Mouse (Mus musculus) heart, embryonic 11.5 days (tissue): ENCODE measurements around the gene Sgsm2. TPM values are rescaled to one million over a fixed set of nuclear protein-coding genes. Genes with fewer than 3 reads are reported as not detected.

ENCODE experiments used
- ATAC-seq: fragments of 200-750 bp; cut with Nextera tagmentation; replicated peaks from 2 replicates; pipeline ENCODE4 v1.8.0; 2017; ENCODE audit warnings: moderate library complexity; ENCODE audit not compliant: insufficient number of reproducible peaks, low FRiP score, low TSS enrichment
- H3K27ac ChIP-seq: fragments of 300-500 bp; sonication (generic); 2 replicates; pipeline ENCODE4 v1.5.1; 2014; ENCODE audit warnings: mild to moderate bottlenecking, low read depth, low read length
- H3K27me3 ChIP-seq: fragments of 300-500 bp; sonication (generic); 2 replicates; pipeline ENCODE4 v1.6.1; 2014; ENCODE audit warnings: mild to moderate bottlenecking, low read length, mixed read lengths; ENCODE audit not compliant: control insufficient read depth, insufficient read depth
- H3K36me3 ChIP-seq: fragments of 300-500 bp; sonication (generic); 2 replicates; pipeline ENCODE4 v1.6.1; 2014; ENCODE audit warnings: mild to moderate bottlenecking, low read length, moderate library complexity, mixed read lengths; ENCODE audit not compliant: control insufficient read depth, insufficient read depth
- H3K4me1 ChIP-seq: fragments of 300-500 bp; sonication (generic); 2 replicates; pipeline ENCODE4 v1.6.1; 2014; ENCODE audit warnings: low read length; ENCODE audit not compliant: control insufficient read depth, insufficient read depth
- H3K4me2 ChIP-seq: fragments of 300-500 bp; sonication (generic); 2 replicates; pipeline ENCODE4 v1.6.1; 2014; ENCODE audit warnings: mild to moderate bottlenecking, moderate library complexity
- H3K4me3 ChIP-seq: fragments of 300-500 bp; sonication (generic); 2 replicates; pipeline ENCODE4 v1.5.1; 2014; ENCODE audit warnings: low read depth, low read length
- H3K9ac ChIP-seq: fragments of 300-500 bp; sonication (generic); 2 replicates; pipeline ENCODE4 v1.6.1; 2014; ENCODE audit warnings: mild to moderate bottlenecking, low read depth, low read length, moderate library complexity
- H3K9me3 ChIP-seq: fragments of 300-500 bp; sonication (generic); replicated peaks from 2 replicates; pipeline ENCODE4 v1.6.1; 2016; ENCODE audit warnings: low read length; ENCODE audit not compliant: control insufficient read depth
- WGBS: fragments of 180-500 bp; shearing (Covaris S2); extraction: QIAGEN DNeasy Blood & Tissue Kit; methylation state at CpG from one replicate; pipeline ENCODE4 v1.1.7; 2014; ENCODE audit not compliant: insufficient replicate concordance; 5-methylcytosine and 5-hydroxymethylcytosine counted together
- polyA plus RNA-seq: library from polyadenylated mRNA; unstranded; fragments of >200 nt; fragmentation: Nextera tagmentation; extraction: Ambion mirVana; gene quantifications from 2 replicates; pipeline ENCODE4 v1.2.1, GENCODE M21; 2014

Gene Sgsm2
- polyA plus RNA-seq, 1 experiment from 2014 or later: 3.9 TPM

GRCm38 (mm10) chr11:74919249-74919648 lies 22.4 kb upstream of the Sgsm2 start:
- peaks cover 9% of the 10 kb centered on the region for H3K36me3 ChIP-seq
- H3K4me1 ChIP-seq: 0 out of 2 replicates have a peak, but pooled peaks cover 7% of the 10 kb centered on the region
- no peak for ATAC-seq
- H3K9ac ChIP-seq: no peak overlapping the region
- no peak overlapping the region for H3K4me2 ChIP-seq
- no peaks in the 10 kb centered on the region for H3K9me3 ChIP-seq
- WGBS: 79% methylated on average over 6 of the region's 6 CpGs
- H3K27me3 ChIP-seq: no peaks in the 10 kb centered on the region
- no peak overlapping the region for H3K4me3 ChIP-seq
- H3K27ac ChIP-seq: no peak overlapping the region

DNA sequence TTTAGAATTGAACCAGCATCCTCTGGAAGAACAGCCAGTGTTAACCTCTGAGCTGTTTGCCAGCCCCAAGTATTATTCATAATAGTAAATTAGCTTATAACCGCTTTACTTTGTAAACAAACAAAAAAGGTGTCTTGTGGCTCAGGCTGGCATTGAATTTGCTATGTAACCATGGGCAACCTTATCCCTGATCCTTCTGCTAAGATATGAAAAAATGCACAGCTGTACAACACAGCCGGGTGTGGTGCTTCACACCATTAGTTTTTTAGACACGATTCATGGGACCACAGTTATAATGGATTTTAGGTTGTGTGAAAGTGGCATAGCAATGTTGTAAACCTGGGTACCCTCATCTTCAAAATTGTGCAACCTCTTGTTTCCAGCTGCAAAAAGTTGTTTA lies 15.6 kb upstream of the Sgsm2 start:
- no peak overlapping the region for H3K9ac ChIP-seq
- no peaks in the 10 kb centered on the region for H3K27me3 ChIP-seq
- no peak overlapping the region for H3K27ac ChIP-seq
- H3K4me1 ChIP-seq: 0 out of 2 replicates have a peak, but pooled peaks cover 7% of the 10 kb centered on the region
- ATAC-seq: no peak
- no peak overlapping the region for H3K4me3 ChIP-seq
- no peaks in the 10 kb centered on the region for H3K9me3 ChIP-seq
- H3K36me3 ChIP-seq: peaks cover 6% of the 10 kb centered on the region
- 88% methylated on average over 3 of the region's 3 CpGs for whole genome bisulfite sequencing
- no peak overlapping the region for H3K4me2 ChIP-seq

GRCm38 (mm10) chr11:74909978-74910377 lies 13.1 kb upstream of the Sgsm2 start:
- Histone ChIP-seq H3K4me1 (no peaks in the 10 kb centered on the region), H3K36me3 (peaks cover 24% of the 10 kb centered on the region), H3K9ac (no peak overlapping the region), H3K4me2 (no peak overlapping the region), H3K27ac (no peak overlapping the region), H3K27me3 (no peaks in the 10 kb centered on the region), H3K9me3 (no peaks in the 10 kb centered on the region), H3K4me3 (no peak overlapping the region)
- 88% methylated on average over 4 of the region's 4 CpGs for WGBS
- no peak for ATAC-seq

GRCm38 (mm10) chr11:74908618-74909399 lies 11.9 kb upstream of the Sgsm2 start:
- H3K9me3 ChIP-seq: no peaks in the 10 kb centered on the region
- no peaks in the 10 kb centered on the region for H3K4me1 ChIP-seq
- 81% methylated on average over 12 of the region's 12 CpGs for WGBS
- peaks cover 24% of the 10 kb centered on the region for H3K36me3 ChIP-seq
- H3K4me2 ChIP-seq: no peak overlapping the region
- no peaks in the 10 kb centered on the region for H3K27me3 ChIP-seq
- no peak for ATAC-seq
- H3K4me3 ChIP-seq: no peak overlapping the region
- no peak overlapping the region for H3K27ac ChIP-seq
- no peak overlapping the region for H3K9ac ChIP-seq

- peaks cover 27% of the 10 kb centered on the region for H3K36me3 ChIP-seq
- WGBS: 93% methylated on average over 6 of the region's 6 CpGs
- no peak for ATAC-seq
- H3K27me3 ChIP-seq: no peaks in the 10 kb centered on the region
- no peaks in the 10 kb centered on the region for H3K9me3 ChIP-seq
- no peak overlapping the region for H3K4me3 ChIP-seq
- no peak overlapping the region for H3K4me2 ChIP-seq
- no peak overlapping the region for H3K9ac ChIP-seq
- H3K4me1 ChIP-seq: no peaks in the 10 kb centered on the region
- H3K27ac ChIP-seq: no peak overlapping the region
These were observed 11.0 kb upstream of the Sgsm2 start for GRCm38 (mm10) chr11:74907850-74908249.

DNA sequence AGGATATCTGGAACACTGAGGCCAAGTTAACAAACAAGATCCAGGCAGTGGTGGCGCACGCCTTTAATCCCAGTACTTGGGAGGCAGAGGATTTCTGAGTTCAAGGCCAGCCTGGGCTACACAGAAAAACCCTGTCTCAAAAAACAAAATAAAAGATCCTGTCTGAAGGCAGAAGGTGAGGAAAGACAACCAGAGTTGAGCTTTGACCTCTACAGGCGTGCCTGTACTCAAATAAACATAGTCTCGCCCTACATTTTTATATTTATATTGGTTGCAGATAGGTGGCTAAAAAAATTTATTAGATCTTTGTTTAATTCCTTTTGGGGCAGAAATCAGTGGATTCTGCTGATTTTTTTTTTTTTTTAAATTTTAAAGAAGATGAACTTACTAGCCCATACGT lies 5.6 kb upstream of the Sgsm2 start:
- Histone ChIP-seq H3K4me1 (peaks cover 5% of the 10 kb centered on the region; the same call in 1 of the 2 replicates), H3K36me3 (peaks cover 40% of the 10 kb centered on the region), H3K4me3 (no peak overlapping the region), H3K27ac (no peak overlapping the region), H3K9ac (no peak overlapping the region), H3K9me3 (no peaks in the 10 kb centered on the region), H3K27me3 (no peaks in the 10 kb centered on the region), H3K4me2 (no peak overlapping the region)
- no peak for ATAC-seq
- WGBS: 87% methylated on average over 5 of the region's 5 CpGs

GRCm38 (mm10) chr11:74901555-74901954 lies 4.7 kb upstream of the Sgsm2 start:
- Histone ChIP-seq H3K27ac (no peak overlapping the region), H3K9ac (no peak overlapping the region), H3K4me1 (peaks cover 5% of the 10 kb centered on the region; the same call in 1 of the 2 replicates), H3K36me3 (peaks cover 32% of the 10 kb centered on the region), H3K4me3 (no peak overlapping the region), H3K27me3 (no peaks in the 10 kb centered on the region), H3K4me2 (no peak overlapping the region), H3K9me3 (no peaks in the 10 kb centered on the region)
- 86% methylated on average over 6 of the region's 6 CpGs for WGBS
- ATAC-seq: no peak

GRCm38 (mm10) chr11:74898517-74898827 lies 1.6 kb upstream of the Sgsm2 start:
- Histone ChIP-seq H3K4me3 (peak overlapping the region; percentile 91), H3K9ac (peak overlapping the region; percentile 82), H3K4me2 (peak overlapping the region; percentile 94), H3K4me1 (peaks cover 5% of the 10 kb centered on the region; the same call in 1 of the 2 replicates), H3K27me3 (no peaks in the 10 kb centered on the region), H3K9me3 (no peaks in the 10 kb centered on the region), H3K27ac (peak overlapping the region; percentile 79), H3K36me3 (peaks cover 22% of the 10 kb centered on the region; the same call in 1 of the 2 replicates)
- 1% methylated on average over 7 of the region's 7 CpGs for WGBS
- no peak for ATAC-seq
